Mouse (Mus musculus): Measurements from ENCODE around the gene Clec18a. TPM values are rescaled to one million over a fixed set of nuclear protein-coding genes. Genes with fewer than 3 reads are reported as not detected.

Gene Clec18a
- total RNA-seq, 2 experiments from 2014 or later = 0.75 to 1.2 TPM

- intact Hi-C loops (cut with DNase I) = no loop called here
These were observed 33.2 kb downstream of the Clec18a start for GRCm38 (mm10) chr8:111058946-111059572.

GRCm38 (mm10) chr8:111056691-111057293 lies 35.4 kb downstream of the Clec18a start:
- intact Hi-C loops (cut with DNase I) = no loop called here
- peak; percentile 32 to 36 for DNase-seq (ENCODE audit: low spot score in 2 of 2)

More at GRCm38 (mm10) chr8:111058946-111059572, 33.2 kb downstream of the Clec18a start:
- DNase-seq (ENCODE audit: low spot score in 2 of 2) = no peak

DNA sequence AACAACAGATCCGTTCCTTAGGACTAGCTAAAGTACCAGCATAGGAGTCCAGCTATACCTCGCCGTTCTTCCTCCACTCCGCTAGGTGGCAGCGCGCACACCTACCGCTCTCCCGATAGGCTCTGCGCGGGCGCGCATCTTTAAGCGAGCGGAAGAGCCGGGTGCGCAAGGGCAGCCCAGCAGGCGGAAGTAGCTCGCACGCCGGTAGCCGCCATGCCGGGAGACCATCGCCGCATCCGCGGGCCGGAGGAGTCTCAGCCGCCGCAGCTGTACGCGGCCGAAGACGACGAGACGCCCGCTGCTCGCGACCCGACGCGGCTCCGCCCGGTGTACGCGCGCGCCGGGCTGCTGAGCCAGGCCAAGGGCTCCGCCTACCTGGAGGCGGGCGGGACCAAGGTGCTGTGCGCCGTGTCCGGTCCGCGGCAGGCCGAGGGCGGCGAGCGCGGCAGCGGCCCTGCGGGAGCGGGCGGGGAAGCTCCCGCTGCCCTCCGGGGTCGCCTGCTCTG lies 36.0 kb downstream of the Clec18a start, which contains the start of gene Exosc6:
Exosc6 (plus strand) TSS at position 182 of the 506 bp plus-strand sequence.
- DNase-seq (ENCODE audit: low spot score in 2 of 2) = peak; percentile 92 to 95
- intact Hi-C loops (cut with DNase I) = no loop called here

- no peak for DNase-seq (ENCODE audit: low spot score in 2 of 2)
- intact Hi-C loops (cut with DNase I) = no loop called here
These were observed 36.6 kb downstream of the Clec18a start for GRCm38 (mm10) chr8:111055661-111056060.

DNA sequence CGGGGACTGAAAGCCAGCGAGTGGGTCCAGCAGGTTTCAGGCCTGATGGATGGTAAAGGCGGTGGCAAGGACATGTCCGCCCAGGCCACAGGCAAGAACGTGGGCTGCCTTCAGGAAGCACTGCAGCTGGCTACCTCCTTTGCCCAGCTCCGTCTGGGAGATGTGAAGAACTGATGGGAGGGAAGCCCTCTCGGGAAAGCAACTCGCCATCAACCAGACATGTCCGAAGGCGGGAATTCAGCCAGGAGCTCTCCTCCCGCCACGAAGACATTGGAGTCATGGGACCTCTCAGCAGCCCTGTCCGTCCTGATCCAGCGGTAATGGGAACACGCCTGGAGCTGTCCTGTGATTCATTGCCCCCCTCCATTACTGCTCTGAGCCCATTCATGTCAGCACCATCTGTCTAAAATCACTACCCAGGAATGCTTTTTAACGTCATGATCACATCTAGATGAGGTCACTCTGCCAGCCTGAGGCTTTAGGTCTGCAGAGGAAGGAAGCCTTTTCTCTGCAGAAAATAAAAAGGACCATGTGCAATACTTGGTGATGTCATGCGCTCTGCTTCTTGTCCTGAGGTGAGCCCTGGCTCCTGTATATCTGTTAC lies 37.1 kb downstream of the Clec18a start:
- no peak for DNase-seq (ENCODE audit: low spot score in 2 of 2)
- intact Hi-C loops (cut with DNase I) = no loop called here

DNA sequence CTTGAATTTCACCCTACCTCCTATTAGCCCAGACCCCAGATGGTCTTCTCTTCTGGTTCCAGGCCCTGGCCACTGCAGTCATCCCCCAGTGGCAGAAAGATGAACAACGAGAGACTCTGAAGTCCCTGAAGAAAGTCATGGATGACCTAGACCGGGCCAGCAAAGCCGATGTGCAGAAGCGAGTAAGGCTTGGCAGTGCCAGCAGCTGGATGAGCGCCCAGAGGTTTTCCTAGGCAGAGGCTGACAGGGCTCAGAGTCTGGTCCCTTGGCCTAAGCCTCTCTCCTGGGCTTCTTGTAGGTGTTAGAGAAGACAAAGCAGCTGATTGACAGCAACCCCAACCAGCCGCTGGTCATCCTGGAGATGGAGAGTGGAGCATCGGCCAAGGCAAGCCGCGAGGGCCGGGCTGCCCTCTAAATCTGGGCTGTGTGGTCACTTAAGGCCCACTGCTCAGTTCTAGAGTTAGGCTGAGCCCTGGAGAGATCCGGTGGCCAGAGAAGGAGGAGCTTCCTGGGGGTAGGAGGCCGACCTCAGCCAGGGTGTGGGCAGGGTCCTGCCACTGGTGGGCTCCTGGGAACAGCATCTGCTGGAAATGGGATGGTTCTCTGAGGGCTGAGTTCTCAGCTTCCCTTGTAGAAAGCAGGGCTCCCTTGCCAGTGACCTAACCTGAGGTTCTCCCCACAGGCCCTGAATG lies 38.3 kb downstream of the Clec18a start:
- intact Hi-C loops (cut with DNase I) = no loop called here
- no peak for DNase-seq (ENCODE audit: low spot score in 2 of 2)

DNA sequence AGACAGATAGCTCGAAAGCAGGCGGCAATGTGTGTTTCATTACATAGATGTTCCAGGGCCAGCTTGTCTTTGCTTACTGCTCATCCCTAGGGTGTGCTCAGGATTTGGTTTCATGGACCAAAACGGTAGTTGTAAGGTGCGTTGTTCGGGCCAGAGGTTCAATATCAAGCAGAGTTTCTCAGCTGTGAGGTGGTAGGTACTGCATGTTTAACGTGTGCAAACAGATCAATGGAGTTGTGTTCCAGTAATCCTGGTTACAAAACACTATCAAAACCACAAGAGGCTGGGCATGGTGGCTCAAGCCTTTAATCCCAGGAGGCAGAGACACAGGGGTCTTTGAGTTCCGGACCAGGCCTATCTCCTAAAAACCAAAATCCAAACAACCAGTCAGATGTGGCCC lies 43.1 kb downstream of the Clec18a start:
- intact Hi-C loops (cut with DNase I) = no loop called here
- DNase-seq (ENCODE audit: low spot score in 2 of 2) = no peak

DNA sequence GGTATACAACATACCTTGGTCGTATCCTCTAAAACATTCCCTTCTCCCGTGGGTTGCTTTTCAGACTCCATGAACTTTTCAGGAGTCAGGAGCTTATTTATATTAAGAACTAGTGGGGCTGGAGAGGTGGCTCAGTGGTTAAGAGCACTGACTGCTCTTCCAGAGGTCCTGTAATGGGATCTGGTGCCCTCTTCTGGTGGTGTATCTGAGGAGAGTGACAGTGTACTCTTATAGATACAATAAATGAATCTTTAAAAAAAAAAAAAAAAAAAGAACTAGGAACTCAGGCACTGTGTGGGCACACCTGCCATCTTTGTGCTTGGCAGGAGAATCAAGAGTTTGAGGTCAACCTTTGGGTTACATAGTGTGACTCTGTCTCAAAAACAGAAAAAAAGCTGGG lies 43.5 kb downstream of the Clec18a start:
- no peak for DNase-seq (ENCODE audit: low spot score in 2 of 2)
- intact Hi-C loops (cut with DNase I) = no loop called here

- DNase-seq (ENCODE audit: low spot score in 2 of 2) = no peak
- intact Hi-C loops (cut with DNase I) = no loop called here
These were observed 48.1 kb downstream of the Clec18a start for GRCm38 (mm10) chr8:111044003-111044734.

DNA sequence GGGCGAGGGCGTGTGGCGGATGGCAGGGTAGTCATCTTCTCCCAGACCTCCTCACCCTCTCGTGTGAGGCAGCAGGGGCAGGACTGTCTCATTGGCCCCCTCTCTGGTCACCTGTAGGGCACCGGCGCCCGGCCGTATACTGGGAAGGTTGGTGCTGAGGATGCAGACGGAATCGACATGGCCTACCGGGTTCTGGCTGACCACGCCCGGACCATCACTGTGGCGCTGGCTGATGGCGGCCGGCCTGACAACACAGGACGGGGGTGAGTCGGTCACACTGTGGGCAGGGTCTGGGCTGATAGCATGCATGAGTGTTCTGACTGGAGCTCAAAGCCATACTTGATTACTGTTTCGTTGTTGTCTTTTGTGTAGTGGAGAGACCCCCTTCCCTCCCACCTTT lies 49.7 kb downstream of the Clec18a start:
- DNase-seq (ENCODE audit: low spot score in 2 of 2) = no peak
- intact Hi-C loops (cut with DNase I) = no loop called here

GRCm38 (mm10) chr8:111036591-111036990 lies 55.6 kb downstream of the Clec18a start:
- DNase-seq (ENCODE audit: low spot score in 2 of 2) = no peak
- intact Hi-C loops (cut with DNase I) = no loop called here

DNA sequence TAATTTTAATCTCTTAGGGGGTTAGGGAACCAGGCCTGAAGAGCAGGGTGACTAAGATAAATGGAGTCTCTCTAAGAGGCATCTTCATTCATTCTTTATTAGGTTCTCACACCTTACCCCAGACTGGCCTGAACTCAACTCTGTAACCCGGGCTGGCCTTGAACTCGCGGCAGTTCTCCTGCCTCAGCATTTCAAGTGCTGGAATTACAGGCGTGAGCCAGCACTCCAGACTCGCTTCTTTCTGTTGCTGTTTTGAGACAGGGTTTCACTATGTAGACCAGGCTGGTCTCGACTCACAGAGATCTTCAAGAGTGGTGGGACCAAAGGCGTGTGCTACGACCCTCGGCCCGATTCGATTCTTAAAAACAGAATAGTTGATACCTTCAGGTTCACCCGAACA lies 58.0 kb downstream of the Clec18a start:
- DNase-seq (ENCODE audit: low spot score in 2 of 2) = no peak

GRCm38 (mm10) chr8:111033482-111034215 lies 58.6 kb downstream of the Clec18a start:
- DNase-seq (ENCODE audit: low spot score in 2 of 2) = peak; percentile 100
- intact Hi-C loops (cut with DNase I) = no loop called here

More for the DNA sequence above, 58.0 kb downstream of the Clec18a start:
- intact Hi-C loops (cut with DNase I) = no loop called here

- no peak for DNase-seq (ENCODE audit: low spot score in 2 of 2)
- intact Hi-C loops (cut with DNase I) = no loop called here
These were observed 59.3 kb downstream of the Clec18a start, which contains the start of gene Aars for GRCm38 (mm10) chr8:111032916-111033315. Gene Aars, plus strand, starts transcription at chr8:111033144.

GRCm38 (mm10) chr8:111031572-111031971 lies 60.7 kb downstream of the Clec18a start, which contains the start of gene Ddx19b:
Gene Ddx19b, minus strand, starts transcription at chr8:111031751.
- intact Hi-C loops (cut with DNase I) = no loop called here
- no peak for DNase-seq (ENCODE audit: low spot score in 2 of 2)

- DNase-seq (ENCODE audit: low spot score in 2 of 2) = no peak
- intact Hi-C loops (cut with DNase I) = no loop called here
These were observed 62.2 kb downstream of the Clec18a start for GRCm38 (mm10) chr8:111030045-111030444.

DNA sequence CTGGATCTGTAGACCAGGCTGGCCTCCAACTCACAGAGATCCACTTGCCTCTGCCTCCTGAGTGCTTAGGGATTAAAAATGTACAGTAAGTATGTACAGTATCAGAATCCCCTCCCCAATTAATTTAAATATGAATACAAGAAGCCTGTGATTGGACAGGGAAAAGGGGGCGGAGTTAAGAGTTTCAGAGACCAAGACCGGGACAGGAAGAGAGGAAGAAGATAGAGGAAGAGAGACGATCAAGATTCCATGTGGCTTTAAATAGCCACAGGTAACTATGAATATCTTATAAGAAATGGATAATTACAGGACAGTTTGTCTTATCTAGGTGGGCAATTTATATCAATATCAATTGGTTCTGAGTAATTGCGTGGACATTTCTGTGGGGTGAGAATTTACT lies 62.6 kb downstream of the Clec18a start:
- intact Hi-C loops (cut with DNase I) = no loop called here
- no peak for DNase-seq (ENCODE audit: low spot score in 2 of 2)

DNA sequence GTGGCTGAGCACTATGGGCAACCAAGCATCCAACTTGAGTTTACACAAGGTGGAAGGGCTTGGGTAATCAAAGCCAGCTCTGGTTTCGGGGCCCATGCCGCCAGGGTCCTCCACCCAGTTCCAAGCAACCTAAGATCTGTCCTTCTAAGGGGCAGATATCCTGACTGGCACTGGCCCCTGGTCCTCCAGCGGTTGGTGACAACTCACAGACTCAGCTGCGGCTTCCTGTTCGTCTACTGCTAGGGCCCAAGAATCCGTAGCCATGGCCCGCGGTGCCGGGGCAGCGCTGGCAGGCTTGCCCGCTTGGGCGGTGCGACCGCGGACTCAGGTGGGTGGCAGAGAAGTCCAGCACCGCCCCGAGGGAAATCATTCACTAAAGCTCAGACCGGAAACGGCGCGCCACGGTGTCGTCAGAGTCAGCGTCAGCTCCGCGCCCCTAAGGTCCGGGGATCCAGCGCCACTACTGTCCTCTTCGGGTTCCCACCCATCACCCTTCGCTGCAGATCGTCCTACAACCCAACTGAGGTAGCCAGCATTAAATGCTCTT lies 64.8 kb downstream of the Clec18a start:
- intact Hi-C loops (cut with DNase I) = no loop called here
- peak; percentile 84 to 88 for DNase-seq (ENCODE audit: low spot score in 2 of 2)
